Mouse (Mus musculus): ENCODE measurements at regions not wholly inside any gene's neighbourhood (a gene's known extent, or its start where the extent isn't known, plus 50 kb on each side); places are given as distances from the start of the nearest gene placed in this dataset.

DNA sequence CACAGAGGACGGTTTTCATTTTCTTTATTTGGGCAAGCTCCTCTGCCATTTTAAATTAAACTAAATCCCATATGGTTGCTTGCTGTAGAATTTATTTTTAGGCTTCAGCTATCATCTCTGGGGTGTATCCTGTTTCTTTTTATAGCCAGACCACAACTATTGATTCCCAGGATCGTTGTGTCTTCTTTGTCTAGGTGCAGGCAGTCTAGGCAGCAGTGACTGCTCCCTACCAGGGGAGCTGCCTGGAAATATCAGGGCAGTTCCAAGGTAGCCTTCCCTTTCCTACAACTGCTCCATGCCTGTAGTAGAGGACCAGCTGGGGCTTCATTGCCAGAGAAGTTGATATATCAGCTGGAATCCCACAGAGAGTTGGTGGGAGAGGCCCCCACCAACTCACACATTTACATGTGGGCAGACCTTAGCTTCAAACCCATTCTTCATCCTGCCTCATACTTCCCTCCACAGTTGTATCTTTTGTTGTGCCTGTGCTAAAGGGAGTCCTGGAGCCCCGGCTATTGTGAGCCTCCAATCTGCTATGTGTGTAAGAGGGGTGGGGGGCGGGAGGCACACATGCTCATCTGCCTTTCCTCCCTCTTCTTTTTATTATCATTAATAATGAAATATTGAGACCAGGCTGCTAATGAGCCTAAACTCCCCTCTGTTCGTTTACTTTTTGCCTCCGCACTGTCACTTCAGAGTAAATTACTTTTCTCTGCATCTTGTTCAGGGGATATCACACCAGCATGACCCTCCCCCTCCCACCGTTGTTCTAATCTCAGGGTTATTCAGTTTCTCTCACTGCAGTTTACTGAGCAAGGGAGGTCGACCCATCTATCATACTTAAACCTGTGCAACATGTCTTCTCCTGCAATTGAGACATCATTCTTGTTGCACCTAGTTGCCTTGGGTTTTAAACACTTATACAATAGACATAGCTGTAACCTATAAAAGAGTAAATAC lies 576.3 kb upstream of the Plxna2 start:
- no peak for DNase-seq

DNA sequence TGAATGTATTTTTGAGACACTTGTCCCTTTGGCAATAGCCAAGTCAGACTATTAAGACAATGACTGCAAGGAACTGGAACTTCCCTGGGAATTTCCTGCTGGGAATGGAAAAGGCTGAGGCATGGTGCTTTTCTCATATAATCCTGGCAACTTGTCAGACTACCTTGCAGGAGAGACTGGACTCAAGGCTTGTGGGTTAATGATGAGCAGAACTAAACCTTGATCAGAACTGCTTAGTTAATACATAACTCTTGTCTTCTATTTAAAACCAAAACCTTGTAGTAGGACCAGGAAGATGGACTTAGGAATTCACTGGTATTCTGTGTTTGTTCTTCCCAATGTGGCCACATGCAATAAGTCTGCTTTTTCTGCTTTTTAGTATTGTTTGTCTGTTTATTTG lies 579.3 kb upstream of the Plxna2 start:
- no peak for DNase-seq

DNA sequence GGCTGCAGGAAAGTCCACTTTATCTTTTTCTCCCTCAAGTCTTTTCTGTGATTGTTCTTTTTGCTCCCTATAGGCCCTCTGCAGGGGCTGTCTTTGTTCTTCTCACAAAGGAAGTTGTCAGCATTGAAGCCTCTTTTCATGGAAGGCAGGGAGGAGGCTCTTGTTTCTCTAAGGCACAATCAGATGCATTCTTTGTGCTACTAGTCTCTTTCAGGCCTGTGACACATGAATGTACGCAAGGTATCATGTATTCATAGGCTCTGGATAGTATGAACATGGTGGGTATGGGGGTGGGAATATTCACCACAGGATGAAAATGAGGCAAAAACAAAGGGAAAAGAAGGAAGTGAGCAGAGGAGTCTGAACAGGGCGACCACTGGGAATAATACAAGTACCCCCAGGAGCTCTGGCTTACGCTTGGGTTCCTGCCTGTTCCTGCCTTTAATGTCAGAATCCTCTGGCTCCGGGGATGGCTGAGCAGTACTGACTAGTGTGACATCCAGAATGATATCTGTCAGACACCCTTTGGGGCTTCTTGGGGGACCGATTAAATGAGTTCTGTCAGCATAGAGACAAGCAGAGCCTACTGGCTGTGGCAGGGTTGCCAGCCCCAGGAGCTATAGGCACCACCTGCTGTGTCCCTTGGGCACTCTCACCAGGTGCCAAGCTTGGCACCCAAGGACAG lies 583.7 kb upstream of the Plxna2 start:
- no peak for DNase-seq

DNA sequence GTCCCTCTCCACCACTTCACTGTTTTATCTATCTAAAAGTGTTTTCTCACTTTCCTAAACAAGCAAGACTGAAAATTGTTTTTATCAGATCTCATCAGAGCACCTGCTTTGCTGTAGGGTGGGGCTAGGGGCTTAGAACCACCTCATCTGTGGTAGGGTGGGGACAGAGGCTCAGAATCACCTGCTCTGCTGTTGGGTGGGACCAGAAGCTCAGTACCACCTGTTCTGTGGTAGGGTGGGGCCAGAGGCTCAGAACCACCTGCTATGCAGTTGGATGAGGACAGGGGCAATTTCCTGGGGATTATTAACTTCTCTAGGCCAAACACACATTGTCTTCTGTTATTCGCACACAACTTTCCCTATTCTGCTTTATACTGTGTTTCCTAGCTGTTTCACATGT lies 585.4 kb upstream of the Plxna2 start:
- no peak for DNase-seq

GRCm38 (mm10) chr1:194030651-194031228 lies 587.3 kb upstream of the Plxna2 start:
- DNase-seq, result no peak

GRCm38 (mm10) chr1:194026958-194027692 lies 590.9 kb upstream of the Plxna2 start:
- no peak for DNase-seq

GRCm38 (mm10) chr1:194026213-194026612 lies 591.8 kb upstream of the Plxna2 start:
- no peak for DNase-seq

GRCm38 (mm10) chr1:194019282-194019681 lies 598.7 kb upstream of the Plxna2 start:
- DNase-seq, result no peak

DNA sequence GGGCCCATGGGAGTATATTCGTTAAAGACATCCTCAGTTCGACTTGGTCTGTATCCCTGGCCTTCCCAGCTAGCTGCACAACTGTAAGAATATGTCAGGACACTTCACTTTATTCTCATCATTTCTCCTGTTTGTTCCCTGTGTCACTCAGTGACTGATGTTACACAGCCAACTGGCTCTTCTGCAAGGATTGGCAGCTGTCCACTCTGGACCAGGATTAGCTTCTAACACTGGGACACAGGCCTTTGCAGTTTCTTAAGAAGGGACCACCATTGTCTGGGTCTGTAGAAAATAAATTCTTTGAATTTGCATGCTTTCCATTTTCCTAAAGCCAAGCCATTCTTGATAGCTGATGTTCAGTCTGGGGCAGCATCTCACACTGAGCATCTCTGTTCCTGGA lies 622.1 kb upstream of the Camk1g start:
- DNase-seq, result no peak

GRCm38 (mm10) chr1:193989956-193990675 lies 620.0 kb upstream of the Camk1g start:
- DNase-seq, result no peak

- DNase-seq, result no peak
Observed at GRCm38 (mm10) chr1:193988970-193989904, 619.1 kb upstream of the Camk1g start.

DNA sequence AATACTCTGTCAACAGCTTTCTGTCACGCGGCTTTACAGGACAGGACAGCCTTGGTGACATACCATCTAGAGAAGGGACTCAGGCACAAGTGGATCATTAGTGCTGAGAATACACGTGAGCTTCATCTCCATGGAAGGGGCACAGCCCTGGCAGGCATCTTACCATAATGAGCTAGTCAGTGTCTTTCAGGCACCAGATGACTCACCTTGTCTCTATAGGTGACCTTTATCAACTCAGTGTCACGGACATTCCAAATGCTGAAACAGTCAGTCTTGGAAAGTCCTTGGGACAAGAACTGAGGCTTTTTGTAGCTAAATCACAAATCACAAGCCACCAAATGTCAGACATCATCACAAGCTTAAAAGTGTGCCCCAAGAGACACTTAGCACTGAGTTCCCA lies 610.5 kb upstream of the Camk1g start:
- no peak for DNase-seq

- no peak for DNase-seq
Observed at GRCm38 (mm10) chr1:193971537-193971936, 601.4 kb upstream of the Camk1g start.

GRCm38 (mm10) chr1:193969264-193969908 lies 599.3 kb upstream of the Camk1g start:
- no peak for DNase-seq

DNA sequence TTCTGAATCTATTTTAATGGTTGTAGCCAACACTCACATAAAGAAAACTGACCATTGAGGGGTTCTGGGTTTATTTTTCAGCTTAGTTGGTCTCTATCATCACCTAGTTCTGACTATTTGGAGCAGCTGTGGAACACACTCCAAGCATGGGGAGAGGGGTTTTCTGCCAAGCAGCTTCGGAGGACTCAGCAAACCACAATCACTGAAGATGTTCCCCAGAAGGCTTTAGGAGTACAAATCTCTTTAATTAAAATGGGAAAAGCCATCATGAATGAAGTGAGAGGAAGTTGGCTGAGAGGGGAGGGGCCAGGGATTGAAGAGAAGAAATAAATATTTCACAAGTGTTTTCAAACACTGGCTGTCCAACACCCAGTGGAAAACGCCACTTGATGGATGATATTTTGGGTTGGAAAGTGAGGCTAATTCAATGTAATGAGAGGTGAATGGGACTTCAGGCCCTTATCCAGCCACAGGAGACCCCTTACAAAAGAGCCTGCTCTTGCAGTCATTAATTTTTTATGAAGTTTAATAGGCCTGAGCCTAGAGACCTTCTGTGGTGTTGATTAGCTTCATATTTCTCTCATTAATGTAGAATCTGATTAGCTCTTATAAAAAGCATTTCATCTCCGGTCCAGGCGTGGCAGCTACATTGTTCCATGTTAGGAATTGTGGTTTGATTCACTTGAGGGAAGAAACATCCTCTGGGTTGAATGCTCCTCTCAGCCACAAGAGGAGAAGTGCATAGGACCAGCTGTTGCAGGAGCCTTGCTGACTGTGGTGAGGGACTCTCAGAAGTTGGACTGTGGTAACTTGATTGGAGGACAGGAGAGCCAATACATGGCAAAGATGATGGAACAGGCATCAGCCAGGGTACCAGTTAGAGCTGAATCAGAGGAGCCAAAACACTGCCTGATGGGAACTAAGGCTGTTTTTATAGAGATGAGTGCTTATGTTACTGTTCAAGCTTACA lies 598.1 kb upstream of the Camk1g start:
- DNase-seq, result no peak

GRCm38 (mm10) chr1:193966652-193967555 lies 596.8 kb upstream of the Camk1g start:
- DNase-seq, result no peak

- DNase-seq, result no peak
Observed at GRCm38 (mm10) chr1:193965278-193965677, 595.2 kb upstream of the Camk1g start.

- DNase-seq, result no peak
Observed at GRCm38 (mm10) chr1:193951936-193952335, 581.8 kb upstream of the Camk1g start.

Data from gastrocnemius, postnatal 25 days (tissue).